Mouse (Mus musculus) lung, adult 2 months (tissue): ENCODE data around the gene Grin2b.

Experiments used
- CTCF ChIP-seq: fragments of 200-500 bp; IDR thresholded peaks from 2 replicates; pipeline ENCODE4 v1.5.1; 2011; ENCODE audit warnings: mild to moderate bottlenecking, low read length, control low read depth; ENCODE audit not compliant: insufficient read depth
- POLR2A ChIP-seq: fragments of 200-500 bp; IDR thresholded peaks from 2 replicates; pipeline ENCODE4 v1.6.1; 2011; ENCODE audit warnings: low read depth, mild to moderate bottlenecking, control low read depth, low read length, borderline replicate concordance; ENCODE audit errors: extremely low read depth

DNA sequence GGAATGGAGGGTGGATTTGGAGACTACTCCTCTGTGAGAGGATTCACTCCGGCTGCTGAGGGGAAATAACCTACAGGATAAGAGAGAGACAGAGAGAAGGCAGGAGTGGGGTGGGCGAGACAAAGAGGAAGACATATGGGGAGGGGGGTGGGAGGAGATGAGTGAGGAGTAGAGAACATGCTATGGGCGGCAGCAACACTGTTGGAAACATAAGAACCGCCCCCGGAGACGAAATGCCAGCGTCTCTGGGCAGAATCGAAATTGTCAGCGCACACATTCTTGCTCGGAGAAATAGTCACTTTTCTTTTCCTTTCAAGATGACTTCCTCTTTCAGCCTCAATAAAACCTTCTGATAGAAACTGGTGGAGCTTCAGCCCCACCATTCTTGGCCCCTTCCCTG is 274.1 kb downstream of the Grin2b start:
- no peak for TF ChIP-seq CTCF
- no peak for TF ChIP-seq POLR2A
